Comparison of ENCODE assay signal across 8 mouse cellular contexts in genomic region chr6:143373686-143374273, GRCm38 (mm10).
DNase-seq lines count a peak whose midpoint lies in the region; ATAC-seq and TF ChIP-seq lines count a peak whose summit lies in the region.

No protein-coding gene starts in this region.

- H3K9me3 ChIP-seq in neural tube, embryonic 15.5 days (replicated peaks): no peaks in the 10 kb centered on the region
- H3K9me3 ChIP-seq in forebrain, postnatal 0 days (ENCODE audit: low read length): no peaks in the 10 kb centered on the region
- no peaks in the 10 kb centered on the region for H3K9me3 ChIP-seq in midbrain, embryonic 14.5 days (ENCODE audit: control insufficient read depth, low read length)

- peaks cover 11% of the 10 kb centered on the region; the same call in 1 of the 2 replicates for H3K4me1 ChIP-seq in neural tube, embryonic 15.5 days
- peaks cover 13% of the 10 kb centered on the region for H3K4me1 ChIP-seq in forebrain, postnatal 0 days (ENCODE audit: insufficient read depth)
- H3K4me1 ChIP-seq in midbrain, embryonic 14.5 days (ENCODE audit: control insufficient read depth, insufficient read depth, low read length): no peaks in the 10 kb centered on the region; the same call in 1 of the 2 replicates

- no peak overlapping the region for H3K4me3 ChIP-seq in neural tube, embryonic 15.5 days (replicated peaks)
- no peak overlapping the region for H3K4me3 ChIP-seq in forebrain, postnatal 0 days (ENCODE audit: low read depth, low read length)
- no peak overlapping the region for H3K4me3 ChIP-seq in midbrain, embryonic 14.5 days (replicated peaks; ENCODE audit: low read depth, low read length)

- no peak overlapping the region for H3K27ac ChIP-seq in neural tube, embryonic 15.5 days (replicated peaks)
- H3K27ac ChIP-seq in forebrain, postnatal 0 days (ENCODE audit: low read depth, low read length): no peak overlapping the region
- H3K27ac ChIP-seq in midbrain, embryonic 14.5 days (replicated peaks; ENCODE audit: low read depth, low read length): no peak overlapping the region

- no peak overlapping the region for H3K4me2 ChIP-seq in neural tube, embryonic 15.5 days
- H3K4me2 ChIP-seq in forebrain, postnatal 0 days (ENCODE audit: low read depth): no peak overlapping the region
- no peak overlapping the region for H3K4me2 ChIP-seq in midbrain, embryonic 14.5 days (ENCODE audit: low read length)

- 60% methylated on average over 15 of the region's 15 CpGs for WGBS in neural tube, embryonic 15.5 days
- WGBS in forebrain, postnatal 0 days: 58% methylated on average over 15 of the region's 15 CpGs
- WGBS in midbrain, embryonic 14.5 days: 63% methylated on average over 15 of the region's 15 CpGs

- no peak for ATAC-seq in neural tube, embryonic 15.5 days (ENCODE audit: low FRiP score)
- peak; percentile 53; the same call in 1 of the 2 replicates for ATAC-seq in forebrain, postnatal 0 days
- peak; percentile 38 for ATAC-seq in inflammation-experienced regulatory T-cells, adult 6 months
- no peak for ATAC-seq in midbrain, embryonic 14.5 days (ENCODE audit: low FRiP score, low TSS enrichment)

- TF ChIP-seq CTCF in forebrain, postnatal 0 days (IDR thresholded peaks at IDR 0.05; ENCODE audit: low read depth): peak; percentile 83

- H3K27me3 ChIP-seq in neural tube, embryonic 15.5 days (replicated peaks): no peaks in the 10 kb centered on the region
- H3K27me3 ChIP-seq in forebrain, postnatal 0 days (ENCODE audit: insufficient read depth, low read length): no peaks in the 10 kb centered on the region
- H3K27me3 ChIP-seq in midbrain, embryonic 14.5 days (ENCODE audit: control insufficient read depth, insufficient read depth, low read length): no peaks in the 10 kb centered on the region
- H3K27me3 ChIP-seq in splenic B cell, adult 2 months (ENCODE audit: control insufficient read depth, insufficient read depth, low read length, poor library complexity, severe bottlenecking): no peaks in the 10 kb centered on the region

- DNase-seq in neural tube, embryonic 10.5 days (ENCODE audit: extremely low spot score, low spot score): peak; percentile 67
- peak; percentile 62 for DNase-seq in cerebellum, adult 8-10 months
- peak; percentile 57 for DNase-seq in forebrain, postnatal 0 days
- DNase-seq in left cerebral cortex, postnatal 36 days (ENCODE audit: low spot score in 2 of 2): peak; percentile 25 to 41
- DNase-seq in midbrain, embryonic 14.5 days: peak; percentile 77
- peak; percentile 62 for DNase-seq in splenic B cell, adult 2 months (ENCODE audit: low read depth, low spot score)

- no peak overlapping the region for H3K9ac ChIP-seq in neural tube, embryonic 15.5 days (replicated peaks)
- no peak overlapping the region for H3K9ac ChIP-seq in forebrain, postnatal 0 days
- H3K9ac ChIP-seq in midbrain, embryonic 14.5 days (replicated peaks; ENCODE audit: low read length): no peak overlapping the region

- no peaks in the 10 kb centered on the region for H3K36me3 ChIP-seq in neural tube, embryonic 15.5 days
- H3K36me3 ChIP-seq in forebrain, postnatal 0 days (ENCODE audit: insufficient read depth): no peaks in the 10 kb centered on the region
- H3K36me3 ChIP-seq in midbrain, embryonic 14.5 days (ENCODE audit: control insufficient read depth, insufficient read depth, low read length): no peaks in the 10 kb centered on the region
- H3K36me3 ChIP-seq in splenic B cell, adult 2 months (ENCODE audit: control insufficient read depth, insufficient read depth, low read length, poor library complexity, severe bottlenecking): no peaks in the 10 kb centered on the region

- intact Hi-C loops in left cerebral cortex, postnatal 36 days (cut with DNase I): no loop called here

Comparison
In these comparisons a context has a peak if more than half of its experiments do, and no peak if none do; other contexts are left out.
1. ATAC-seq: peak in forebrain, postnatal 0 days (single experiment) and inflammation-experienced regulatory T-cells, adult 6 months (single experiment); none in neural tube, embryonic 15.5 days (single experiment) and midbrain, embryonic 14.5 days (single experiment).
2. Peak in every context shown above with its lines, with median percentiles within 50 percentile points of each other: DNase-seq.